Mouse (Mus musculus) cerebellum, adult 11 months (tissue): ENCODE data around the gene Siae.
A peak's percentile ranks its signal among the peaks of the same experiment; 100 is the strongest.

Experiments
- DNase-seq: peaks from one replicate; pipeline ENCODE4 v3.0.0; 2022

Siae gene

DNA sequence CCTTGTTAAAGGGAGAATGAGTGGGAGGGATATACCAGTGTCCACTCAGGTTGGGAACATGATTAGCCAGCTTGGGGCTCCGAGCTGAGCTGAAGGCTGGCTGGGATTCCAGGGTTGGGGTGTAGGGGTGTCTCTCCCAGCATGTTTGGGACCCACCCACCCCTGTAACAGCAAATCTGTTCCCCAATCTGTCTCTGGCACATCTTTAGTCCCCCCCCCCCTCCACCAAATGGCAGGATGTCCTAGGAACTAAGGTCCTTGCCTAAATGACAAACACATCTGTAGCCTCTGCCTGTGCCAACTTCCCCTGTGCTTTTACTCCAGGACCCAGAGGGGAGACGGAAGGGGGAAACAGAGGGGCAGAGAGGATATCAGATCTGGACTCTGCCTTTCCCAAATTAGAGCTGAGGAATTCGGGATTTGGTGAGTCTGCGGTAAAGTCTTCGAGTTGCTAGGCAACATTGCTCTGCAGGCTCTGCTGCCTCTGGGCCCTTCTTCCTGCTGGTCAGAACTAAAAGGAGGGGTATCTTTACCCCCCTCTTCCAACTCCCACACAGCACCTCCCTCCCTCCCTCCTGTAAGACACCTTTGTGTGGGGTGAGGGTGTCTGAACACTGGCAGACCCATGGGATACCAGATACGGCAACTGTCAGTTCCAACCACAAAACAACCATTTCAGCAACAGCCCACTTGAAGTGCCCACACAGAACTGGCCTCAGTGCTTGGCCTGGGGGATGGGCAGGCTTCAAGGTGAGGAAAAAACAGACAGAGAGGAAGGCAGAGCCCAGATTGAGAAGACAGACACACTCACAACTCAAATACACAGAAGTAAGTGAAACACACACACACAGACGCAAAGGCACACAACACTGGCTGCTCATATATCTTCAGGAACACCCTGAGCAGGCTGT lies at the start of gene Siae:
Gene Siae, plus strand, starts transcription at position 861 of the 911 bp plus-strand sequence.
- no peak for DNase-seq

DNA sequence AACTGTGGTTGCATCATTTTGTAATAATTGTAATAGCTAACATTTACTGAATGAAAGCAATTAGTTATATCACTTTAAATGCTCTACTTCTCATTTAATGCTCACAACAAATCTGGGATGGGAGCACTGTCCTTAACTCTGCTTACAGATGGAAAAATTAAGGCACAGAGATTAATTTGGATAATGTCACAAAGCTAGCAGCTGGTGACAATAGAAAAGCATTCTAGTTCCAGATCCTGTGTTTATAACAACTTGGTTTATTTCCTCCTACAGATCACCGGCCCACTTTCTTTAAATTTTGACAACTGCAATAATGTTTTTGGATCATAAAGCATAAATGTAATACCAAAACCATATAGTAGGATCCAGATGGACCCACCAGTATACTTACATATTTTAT lies 49.5 kb upstream of the Siae start:
- DNase-seq = no peak

DNA sequence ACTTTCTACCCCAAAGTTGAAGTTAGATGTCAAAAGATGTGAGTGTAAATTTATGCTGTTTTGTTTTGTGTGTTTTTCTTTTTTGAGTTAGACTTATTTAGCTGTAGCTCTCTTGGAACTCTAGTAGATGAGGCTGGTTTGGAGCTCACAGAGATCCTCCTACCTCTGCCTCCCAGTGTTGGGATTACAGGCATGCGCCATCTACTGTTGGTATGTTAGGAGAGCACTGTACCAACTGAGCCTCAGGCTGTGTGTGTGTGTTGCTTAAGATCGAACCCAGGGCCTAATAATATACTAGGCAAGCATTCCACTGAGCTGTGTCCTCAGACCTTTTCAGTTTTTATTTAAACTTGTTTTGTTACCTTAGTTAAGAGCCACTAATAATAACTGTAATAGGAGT lies 43.4 kb upstream of the Siae start:
- no peak for DNase-seq

DNA sequence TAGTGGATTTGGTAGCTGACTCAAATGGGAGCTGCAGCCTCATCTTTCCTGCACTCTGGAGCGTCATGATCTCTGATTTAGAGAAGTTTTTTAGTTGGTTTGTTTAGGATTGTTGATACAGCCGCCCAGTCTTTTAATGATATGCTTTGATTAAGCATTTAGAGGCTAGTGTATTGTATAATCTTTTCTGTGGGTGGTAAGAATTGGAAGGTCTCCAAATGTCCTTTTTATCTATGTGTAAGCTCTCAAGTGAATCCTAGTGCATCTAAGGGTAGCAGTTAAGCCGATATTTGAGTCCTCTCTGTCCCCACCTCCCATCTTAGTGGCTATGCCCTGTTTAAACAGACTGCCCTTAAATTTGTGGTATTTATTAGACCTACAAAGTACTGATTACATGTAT lies 41.0 kb upstream of the Siae start:
- no peak for DNase-seq

DNA sequence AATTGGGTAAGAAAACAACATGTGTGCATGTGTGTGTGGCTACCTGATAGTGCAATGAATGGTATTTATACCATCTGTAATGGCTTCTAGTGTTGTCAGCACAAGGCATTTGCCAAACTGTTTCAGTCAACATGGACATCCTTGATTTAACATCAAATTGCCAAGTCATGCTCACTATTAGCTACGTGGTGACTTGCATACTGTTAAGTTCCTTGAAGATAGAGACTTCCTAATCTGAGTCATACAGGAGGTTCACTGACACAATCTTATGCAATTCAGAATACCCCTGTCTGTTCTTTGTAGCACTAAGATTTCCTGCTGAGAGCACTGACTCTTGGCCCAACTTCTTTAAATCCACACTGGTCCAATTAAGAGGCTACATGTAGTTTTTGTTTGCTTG lies 38.0 kb upstream of the Siae start:
- DNase-seq = no peak

DNA sequence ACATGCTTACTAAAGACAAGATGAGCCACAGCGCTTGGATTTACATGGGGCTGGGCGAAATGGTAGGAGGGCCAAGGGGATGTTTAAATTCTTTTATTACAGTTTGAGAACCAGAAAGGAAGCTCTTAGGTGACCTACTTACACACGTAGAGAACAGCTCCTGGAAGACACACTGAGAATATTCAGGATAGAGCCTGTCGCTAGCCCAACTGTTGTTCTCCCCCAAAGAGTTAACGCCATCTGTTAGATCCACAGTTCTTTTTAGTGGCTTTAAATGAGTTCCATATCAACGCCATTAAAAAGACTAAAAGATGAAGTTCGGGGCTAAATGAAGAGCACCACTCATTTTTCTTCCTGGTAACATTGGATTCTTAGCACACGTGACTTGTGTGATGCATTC lies 36.5 kb upstream of the Siae start:
- no peak for DNase-seq

DNA sequence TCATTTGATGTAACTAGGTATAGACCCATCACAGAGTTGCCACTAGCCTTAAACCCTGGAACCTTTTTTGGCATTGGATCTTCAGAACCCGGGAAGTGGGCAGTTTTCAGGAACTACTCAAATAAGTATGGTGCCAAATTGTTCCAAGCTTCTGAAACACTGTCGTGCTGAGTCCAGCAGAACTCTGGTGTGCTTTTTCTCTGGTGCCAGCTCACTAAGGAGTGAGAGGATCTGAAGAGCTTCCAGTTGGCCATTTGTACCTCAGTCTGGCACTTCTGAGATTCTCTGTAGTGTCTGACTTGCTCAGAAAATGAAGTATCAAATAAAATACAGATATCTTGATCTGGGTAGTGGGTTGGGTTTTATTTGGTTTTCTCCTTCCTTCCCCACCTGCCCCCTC lies 35.5 kb upstream of the Siae start:
- no peak for DNase-seq

DNA sequence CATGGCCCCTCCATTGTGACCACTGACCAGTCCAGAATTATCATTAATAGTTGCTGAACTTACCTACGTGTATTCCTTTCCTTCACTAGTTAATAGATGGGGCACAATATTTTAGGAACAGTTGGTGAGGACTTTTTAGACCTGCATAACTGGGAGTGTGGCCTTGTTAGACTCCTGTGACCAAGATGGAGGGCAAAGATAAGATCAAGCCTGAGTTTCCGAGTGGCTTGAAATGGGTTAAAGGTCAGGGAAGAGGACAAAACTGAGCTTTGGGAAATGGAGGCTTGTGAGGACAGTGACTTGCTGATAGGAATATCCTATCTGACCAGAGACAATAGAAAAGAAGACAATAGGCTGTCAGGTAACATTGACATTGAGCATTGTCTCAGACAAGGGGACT lies 30.0 kb upstream of the Siae start:
- DNase-seq = no peak

DNA sequence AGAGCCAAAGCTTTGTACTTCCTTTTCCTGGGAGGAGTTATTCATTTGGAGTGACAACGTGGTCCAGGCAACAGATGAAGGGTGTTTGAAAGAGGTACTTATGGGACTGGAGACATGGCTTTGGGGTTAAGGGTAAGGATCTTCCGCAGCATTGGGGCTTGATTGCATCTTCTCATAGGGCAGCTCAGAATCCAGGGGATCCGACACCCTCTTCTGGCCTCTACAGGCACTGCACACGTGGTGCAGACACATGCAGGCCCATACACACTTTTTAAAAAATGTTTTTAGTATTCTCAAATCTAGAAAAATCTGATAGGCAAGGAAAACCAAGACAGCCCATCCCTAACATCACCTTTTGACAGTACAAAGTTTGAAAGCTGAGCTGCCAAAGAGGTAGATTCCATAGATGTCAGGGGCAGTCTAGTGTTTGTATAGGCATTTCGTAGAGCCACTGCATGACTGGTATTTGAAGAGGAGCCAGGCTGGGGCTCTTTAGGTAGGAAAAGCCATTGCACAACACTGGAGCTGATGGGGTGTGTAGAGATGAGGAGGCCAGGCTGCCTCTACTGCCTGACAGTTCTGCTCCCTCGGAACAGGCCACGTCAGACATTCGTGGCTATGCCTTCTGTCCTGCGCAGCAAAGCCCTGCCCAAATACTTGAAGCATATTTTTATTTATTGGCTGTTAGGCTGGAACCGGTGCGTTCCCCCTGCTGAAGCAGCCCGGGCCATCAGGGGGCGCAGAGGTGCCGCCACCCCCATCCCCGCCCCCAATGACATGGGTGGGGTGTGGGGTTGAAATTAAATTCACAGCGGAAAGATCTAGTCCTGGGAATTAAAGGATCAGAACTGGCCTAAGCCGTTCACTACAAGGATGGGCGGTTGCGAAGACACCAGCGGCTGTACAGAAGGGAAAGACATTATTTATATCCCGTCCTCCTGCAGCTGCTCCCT lies 28.8 kb upstream of the Siae start:
- DNase-seq = no peak

DNA sequence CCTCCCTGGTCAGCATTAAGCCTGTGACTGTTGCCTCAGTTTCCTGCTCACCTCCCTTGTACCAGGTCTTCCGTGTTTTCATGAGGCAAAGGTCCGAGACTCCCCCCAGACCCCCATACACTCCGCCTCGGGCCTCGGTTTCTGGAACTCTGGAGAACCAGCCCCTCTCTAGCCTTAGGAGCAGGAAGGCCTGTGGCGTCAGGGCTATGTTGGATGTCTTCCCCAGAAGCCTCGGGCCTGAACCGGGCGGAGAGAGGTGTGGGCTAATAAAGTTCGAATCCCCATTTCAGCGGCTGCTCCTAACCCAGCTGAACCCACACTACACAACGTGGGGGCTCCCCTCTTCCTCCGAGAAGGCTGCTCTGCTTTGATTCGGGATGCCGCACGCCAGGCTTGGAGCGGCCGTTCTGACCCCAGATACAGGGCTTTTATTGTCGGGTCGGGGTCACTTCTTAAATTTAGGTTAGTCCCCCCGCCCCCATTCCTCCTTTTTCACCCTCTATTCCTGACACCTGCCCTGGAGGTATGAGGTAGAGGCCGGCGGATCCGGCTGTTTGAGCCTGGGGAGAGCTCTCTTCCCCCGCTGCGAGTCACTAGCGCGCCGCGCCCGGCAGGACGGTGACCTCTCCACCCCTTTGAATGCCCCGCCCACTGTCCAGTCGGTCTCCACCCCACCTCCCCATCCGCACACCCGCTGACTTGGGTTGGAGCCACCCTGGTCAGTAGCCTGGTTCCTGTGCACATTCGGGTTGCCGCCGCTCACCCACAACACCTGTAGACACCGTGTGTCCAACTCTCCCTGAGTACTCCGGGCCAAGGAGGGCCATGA lies 27.9 kb upstream of the Siae start, which contains the start of gene Esam:
Gene Esam, plus strand, starts transcription at position 683 of the 829 bp plus-strand sequence.
- no peak for DNase-seq

DNA sequence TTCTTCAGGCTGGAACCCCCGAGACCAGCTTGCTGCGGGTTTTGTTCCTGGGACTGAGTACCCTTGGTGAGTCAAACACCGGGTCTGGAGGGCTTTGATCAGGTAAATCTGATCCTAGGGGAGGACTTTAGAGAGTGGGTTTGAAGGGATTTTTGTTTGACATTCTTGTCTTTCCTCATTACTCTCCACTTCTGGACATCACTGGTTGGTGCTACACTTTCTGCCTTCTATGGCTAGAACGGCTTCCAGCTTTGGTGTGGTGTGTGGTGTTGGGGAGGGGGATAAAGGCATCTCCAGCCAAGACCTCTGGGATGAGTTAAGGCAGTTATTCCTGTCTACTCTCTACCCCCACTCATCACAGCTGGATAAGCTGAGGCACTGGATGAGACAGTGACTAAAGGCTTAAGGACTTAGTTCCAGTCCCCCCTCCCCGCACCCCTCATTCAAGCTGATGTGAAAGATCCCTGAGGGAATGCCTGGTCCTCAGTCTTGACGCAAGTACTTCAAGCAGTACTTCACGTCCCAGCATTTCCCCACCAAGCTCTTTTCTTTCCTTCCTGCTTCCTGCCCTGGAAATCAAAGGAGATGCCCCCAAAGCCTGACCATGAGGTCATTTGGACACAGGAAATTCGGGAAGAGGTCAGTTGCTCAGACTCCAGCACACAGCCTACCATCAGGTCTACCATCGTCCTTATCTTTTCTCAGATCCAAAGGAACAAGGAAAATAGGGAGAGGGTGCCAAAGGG lies 27.1 kb upstream of the Siae start:
- DNase-seq = no peak

DNA sequence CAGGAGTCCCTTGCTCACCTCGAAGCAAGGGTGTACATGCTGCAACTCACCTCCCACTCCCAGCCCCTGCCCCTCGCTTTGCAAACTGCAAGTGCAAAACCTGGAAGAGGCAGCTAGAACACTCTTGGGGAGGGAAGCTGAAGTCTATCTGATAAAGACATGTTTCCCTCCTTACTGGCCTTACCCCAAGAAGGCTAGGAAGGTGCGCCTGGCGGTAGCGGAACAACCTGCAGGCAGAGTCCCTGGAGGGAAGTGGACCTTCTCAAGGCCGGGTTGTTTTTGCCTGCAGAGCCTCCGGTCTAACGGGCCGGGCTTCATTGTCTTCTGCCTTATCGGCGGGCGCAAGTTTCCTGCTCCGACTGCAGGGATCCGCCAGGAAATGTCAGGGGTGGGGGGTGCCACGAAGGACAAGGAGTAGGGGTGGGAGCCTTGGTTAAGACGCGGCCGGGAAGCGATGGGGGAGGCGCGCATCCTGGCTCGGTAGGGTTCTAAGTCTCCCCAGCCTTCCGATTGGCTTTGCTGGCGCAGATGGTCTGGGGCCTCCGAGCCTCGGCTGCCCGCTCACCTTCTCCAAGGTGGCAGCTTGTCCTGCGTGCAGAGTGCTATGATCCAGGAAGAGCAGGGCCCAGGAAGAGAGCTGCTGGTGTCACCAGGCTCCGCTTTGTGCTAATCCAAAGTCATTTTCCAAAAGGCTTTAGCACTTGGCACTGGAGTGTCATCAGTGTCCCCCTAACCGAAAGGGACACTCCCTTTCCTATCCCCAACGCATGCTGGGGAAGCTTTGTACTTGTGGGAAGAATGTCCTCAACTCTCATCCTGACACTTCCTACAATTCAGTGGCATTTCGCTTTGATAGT lies 25.2 kb upstream of the Siae start:
- DNase-seq = peak; percentile 55

DNA sequence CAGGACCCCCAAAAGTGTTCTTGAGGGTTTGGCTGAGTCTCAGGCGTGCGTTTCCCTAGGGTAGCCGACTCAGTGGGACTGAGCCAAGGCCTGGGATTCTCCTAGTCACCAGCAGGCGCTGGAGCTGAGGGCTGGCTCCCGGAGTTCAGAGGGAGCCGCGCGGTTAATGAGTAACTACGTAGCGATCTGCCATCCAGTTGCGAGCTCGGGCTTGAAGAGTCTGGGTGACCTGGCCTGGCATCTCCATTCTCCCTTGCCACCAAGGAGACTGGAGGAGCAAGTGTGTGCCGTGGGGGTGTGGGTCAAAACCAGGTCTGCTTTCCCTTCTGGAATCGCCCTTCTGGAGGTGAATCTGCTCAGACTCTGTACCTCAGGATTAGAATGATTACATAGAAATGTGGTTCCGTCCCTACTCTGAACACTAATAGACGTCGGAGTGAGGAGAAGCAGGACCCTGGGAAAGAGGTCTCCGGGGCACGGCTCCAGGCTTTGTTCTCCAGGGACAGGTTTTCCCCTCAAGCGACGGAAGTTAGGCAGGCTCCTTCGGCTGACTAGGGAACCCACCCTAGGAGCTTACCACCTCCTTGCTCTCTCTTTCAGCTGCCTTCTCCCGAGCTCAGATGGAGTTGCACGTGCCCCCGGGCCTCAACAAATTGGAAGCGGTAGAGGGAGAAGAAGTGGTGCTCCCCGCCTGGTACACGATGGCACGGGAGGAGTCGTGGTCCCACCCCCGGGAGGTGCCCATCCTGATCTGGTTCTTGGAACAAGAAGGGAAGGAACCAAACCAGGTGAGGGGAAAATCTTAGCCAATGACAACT lies 24.4 kb upstream of the Siae start:
- peak; percentile 45 for DNase-seq

DNA sequence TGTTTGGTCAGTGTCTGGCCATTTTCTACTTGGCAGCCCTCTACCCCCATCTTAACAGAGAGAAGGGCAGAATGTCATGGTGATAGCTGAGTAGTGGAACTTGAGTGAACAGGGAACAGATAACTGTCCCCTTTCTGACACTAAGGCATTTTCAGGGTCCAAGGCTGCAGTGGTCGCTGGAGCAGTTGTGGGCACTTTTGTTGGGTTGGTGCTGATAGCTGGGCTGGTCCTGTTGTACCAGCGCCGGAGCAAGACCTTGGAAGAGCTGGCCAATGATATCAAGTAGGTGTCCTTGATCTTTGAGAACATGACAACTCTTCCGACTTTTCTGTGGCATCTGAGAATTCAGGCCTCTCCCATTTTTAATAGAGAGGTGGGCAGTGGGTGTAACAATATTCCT lies 18.6 kb upstream of the Siae start:
- DNase-seq = no peak

DNA sequence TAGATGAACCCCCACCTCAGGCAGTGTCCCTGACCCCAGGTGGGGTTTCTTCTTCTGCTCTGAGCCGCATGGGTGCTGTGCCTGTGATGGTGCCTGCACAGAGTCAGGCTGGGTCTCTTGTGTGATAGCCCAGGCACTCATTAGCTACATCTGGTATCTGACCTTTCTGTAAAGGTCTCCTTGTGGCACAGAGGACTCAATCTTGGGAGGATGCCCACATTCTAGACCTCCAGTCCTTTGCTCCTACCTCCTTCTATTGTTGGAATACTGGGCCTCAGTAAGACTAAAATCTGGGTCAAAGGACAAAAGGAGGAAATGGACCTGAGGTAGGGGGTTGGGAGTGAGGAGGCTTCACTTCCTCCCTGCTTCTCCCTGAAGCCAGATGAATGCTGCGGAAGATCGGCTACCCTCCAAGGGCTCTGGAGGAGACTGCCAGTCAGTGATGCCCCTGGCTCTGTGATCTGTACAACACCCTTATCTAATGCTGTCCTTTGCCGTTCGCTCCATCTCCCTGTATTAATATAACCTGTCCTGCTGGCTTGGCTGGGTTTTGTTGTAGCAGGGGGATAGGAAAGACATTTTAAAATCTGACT lies 17.7 kb upstream of the Siae start:
- DNase-seq = no peak

DNA sequence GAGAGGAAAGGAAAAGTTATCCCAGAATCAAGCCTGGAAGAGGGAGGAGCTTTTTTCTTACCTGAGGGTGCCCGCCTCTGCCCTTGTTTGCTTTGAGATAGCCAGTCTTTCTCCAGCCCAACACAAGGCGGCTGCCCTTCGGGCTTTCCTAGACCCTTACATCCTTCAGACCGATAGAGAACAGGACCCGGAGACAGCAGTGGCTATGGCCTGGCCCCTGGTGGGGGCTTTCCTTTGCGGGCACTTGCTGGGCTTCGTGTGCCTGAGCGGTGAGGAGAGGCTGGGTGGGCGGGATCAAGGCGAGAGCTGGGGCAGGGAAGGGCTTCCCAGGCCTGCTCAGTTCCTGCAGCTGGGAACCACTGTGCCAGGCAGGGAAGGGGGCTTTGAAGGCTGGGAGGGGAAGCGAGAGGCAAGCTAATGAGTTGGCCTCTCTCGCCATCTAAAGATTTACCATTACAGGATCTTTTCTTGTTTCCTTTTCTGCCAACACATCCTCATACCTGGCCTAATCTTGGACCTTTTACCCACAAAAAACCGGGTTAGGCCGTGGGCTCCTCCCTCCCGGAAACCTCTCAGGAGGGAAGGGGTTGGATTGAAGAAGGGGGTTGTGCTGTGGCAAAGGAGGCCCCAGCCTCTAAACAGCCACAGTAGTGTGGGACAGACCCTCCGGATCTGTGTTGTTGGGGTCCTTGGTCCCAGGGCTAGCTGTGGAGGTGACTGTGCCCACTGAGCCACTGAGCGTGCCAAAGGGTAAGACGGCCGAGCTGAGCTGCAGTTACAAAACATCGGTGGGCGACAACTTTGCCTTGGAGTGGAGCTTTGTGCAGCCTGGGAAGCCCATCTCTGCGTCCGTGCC lies 16.1 kb upstream of the Siae start, which contains the start of gene Vsig2:
Gene Vsig2, plus strand, starts transcription at position 86 of the 856 bp plus-strand sequence.
- DNase-seq = no peak

DNA sequence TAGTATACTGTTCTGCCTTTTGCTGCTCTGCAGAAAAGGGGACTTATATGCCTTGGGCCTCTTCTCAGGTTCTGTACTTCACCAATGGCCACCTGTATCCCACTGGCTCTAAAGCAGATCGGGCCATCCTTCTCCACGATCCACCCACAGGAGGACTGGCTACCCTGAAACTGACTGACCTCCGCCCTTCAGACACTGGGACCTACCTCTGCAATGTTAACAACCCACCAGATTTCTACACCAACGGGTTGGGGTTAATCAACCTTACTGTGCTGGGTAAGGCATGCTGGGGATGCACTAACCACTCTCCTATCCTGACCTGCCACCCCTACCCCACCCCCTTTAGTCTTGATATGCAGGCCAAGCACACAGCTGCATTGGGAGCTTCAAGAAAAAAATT lies 15.3 kb upstream of the Siae start:
- no peak for DNase-seq

DNA sequence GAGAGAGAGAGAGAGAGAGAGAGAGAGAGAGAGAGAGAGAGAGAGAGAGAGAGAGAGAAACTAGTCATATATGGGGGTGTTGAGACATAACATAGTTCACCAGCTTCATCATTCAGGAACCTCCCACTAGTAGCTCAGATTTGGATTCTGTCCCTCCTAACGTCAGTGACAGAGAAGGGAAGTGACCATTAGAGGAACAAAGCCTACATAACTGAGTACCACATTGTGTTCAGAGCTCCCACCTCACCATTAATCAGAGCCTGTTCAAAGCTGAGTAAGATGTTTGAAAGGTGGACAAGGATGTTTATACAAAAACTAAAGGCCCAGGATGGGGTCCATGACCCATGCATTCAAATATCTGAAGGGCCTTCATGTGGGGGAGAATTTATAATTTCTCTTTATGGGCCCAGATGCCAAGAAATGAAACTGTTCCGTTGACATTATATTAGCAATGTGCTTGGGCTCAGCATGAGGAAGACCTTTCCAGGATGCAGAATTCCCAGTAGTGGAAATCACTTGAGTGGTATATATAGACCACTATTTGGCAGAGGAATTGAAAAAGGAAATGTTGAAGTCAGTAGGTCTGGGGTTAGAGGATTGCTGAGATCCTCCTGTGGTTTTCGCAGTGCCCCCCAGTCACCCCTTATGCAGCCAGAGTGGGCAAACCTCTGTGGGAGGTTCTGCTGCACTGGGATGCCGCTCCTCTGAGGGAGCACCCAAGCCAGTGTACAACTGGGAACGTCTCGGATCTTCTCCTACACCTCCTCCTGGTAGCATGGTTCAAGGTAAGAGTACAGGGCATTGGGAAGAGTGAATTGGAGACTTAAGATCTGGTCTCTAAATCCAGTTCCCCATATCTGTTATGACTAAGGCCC lies 14.6 kb upstream of the Siae start:
- no peak for DNase-seq
